Mouse (Mus musculus): ENCODE results near the gene Atf7.
"Not testable (repeated sequence)": the region's sequence is repeated elsewhere in the genome, so short reads cannot be mapped to it uniquely, and the experiment has no call there.

The Atf7 gene

GRCm38 (mm10) chr15:102620765-102621164, 4.5 kb downstream of the Atf7 start:
- DNase-seq (ENCODE audit: extremely low spot score, low read depth, low spot score): no peak

- DNase-seq (ENCODE audit: extremely low spot score, low read depth, low spot score): no peak
Observed at GRCm38 (mm10) chr15:102619486-102619885, 5.8 kb downstream of the Atf7 start.

DNA sequence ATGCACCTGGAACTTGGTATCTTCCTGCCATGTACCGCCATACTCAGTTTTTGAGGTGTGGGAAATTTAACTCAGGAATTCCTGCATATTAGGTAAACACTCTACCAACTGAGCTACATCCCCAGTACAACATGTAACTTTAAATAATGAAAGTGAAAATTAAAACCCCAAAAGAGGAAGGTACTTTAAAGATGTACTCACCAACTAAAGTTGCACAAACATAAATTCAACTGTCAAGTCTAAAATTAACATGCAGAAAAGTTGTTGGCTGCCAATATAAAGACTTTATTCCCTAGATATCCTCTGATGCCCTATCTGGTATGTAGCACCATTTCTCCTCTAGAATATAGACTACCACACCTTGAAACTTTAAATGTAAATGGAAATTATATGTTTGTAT, 7.6 kb downstream of the Atf7 start:
- DNase-seq (ENCODE audit: extremely low spot score, low read depth, low spot score): no peak

- DNase-seq (ENCODE audit: extremely low spot score, low read depth, low spot score): no peak
Observed at GRCm38 (mm10) chr15:102616174-102616573, 9.1 kb downstream of the Atf7 start.

DNA sequence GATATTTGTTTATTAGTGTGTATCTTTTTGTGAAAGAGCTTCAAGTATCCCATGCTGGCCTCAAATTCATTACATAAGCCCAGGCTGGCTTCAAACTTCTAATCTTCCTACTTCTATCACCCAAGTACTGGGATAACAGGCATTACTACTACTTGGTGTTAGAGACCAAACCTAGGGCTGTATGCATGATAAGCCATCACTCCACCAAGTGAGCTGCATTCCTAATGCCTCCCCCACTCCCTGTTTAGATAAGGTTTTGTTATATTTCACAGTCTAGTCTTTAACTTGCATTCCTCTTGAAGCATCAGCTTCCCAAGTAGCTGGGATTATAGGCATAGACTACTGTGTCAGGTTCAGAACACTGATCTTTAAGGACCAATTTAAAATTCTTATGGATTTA, 11.0 kb downstream of the Atf7 start:
- no peak for DNase-seq (ENCODE audit: extremely low spot score, low read depth, low spot score)

DNA sequence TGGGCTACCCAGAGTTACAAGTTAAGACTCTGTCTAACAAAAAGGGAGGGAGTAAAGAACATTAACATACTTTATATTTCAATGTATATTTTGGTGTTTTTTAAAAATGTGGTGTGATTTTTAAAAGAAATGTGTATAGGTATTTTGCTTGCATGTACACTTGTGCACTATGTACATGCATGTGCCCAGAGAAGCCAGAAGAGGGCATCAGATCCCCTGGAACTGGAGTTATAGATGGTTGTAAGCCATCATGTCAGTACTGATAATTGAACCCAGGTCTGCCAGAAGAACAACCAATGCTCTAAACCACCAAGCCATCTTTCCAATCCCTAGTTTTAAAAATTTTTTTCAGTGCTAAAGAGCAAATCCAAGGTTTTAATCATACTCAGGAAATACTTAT, 12.3 kb downstream of the Atf7 start:
- no peak for DNase-seq (ENCODE audit: extremely low spot score, low read depth, low spot score)

DNA sequence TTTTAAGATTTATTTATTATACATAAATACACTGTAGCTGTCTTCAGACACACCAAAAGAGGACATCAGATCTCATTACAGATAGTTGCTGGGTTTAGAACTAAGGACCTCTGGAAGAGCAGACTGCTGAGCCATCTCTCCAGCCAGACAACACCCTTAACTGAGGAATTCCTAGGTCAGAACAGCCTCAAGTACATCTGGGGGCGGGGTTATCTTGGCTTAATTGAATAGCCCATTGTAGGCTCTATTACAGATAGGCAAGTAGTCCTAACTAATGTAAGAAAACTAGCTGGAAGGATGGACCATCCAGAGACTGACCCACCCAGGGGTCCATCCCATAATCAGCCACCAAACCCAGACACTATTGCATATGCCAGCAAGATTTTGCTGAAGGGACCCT, 16.7 kb downstream of the Atf7 start:
- not testable (repeated sequence) for DNase-seq (ENCODE audit: extremely low spot score, low read depth, low spot score)

GRCm38 (mm10) chr15:102593996-102594656, 31.1 kb downstream of the Atf7 start:
- no peak for DNase-seq (ENCODE audit: extremely low spot score, low read depth, low spot score)

GRCm38 (mm10) chr15:102592674-102593073, 32.6 kb downstream of the Atf7 start:
- DNase-seq (ENCODE audit: extremely low spot score, low read depth, low spot score): no peak

- DNase-seq (ENCODE audit: extremely low spot score, low read depth, low spot score): no peak
Observed at GRCm38 (mm10) chr15:102590567-102590966, 34.7 kb downstream of the Atf7 start.

DNA sequence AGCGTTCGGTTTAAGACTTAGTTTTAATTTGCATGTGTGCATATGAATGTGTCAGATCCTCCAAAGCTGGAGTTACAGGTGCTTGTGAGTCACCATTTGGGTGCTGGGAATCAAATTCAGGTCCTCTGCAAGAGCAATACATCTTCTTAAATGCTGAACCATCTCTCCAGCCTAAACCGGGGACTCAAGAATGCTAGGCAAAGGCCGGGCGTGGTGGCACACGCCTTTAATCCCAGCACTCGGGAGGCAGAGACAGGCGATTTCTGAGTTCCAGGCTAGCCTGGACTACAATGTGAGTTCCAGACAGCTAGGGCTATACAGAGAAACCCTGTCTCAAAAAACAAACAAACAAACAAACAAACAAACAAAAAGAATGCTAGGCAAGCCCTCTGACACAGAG, 35.4 kb downstream of the Atf7 start:
- DNase-seq (ENCODE audit: extremely low spot score, low read depth, low spot score): no peak

GRCm38 (mm10) chr15:102585501-102585900, 39.8 kb downstream of the Atf7 start:
- DNase-seq (ENCODE audit: extremely low spot score, low read depth, low spot score): no peak

- DNase-seq (ENCODE audit: extremely low spot score, low read depth, low spot score): no peak
Observed at GRCm38 (mm10) chr15:102583708-102584383, 41.4 kb downstream of the Atf7 start.

DNA sequence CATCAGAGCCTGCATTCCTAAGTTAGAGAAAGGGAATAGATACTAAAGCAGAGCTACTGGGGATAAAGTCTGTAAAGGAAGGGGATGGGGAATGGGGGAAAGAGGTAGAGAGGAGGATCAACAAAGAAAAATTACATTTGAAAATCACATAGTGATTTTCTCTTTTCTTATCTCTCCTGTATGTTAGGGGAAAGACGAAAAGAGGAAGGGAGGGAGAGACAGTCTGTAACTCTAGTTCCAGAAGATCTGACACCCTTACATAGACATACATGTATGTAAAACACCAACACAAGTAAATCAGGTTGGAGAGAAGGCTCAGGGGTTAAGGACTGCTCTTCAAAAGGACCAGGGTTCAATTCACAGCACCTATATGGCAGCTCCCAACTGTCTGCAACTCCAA, 44.1 kb downstream of the Atf7 start:
- DNase-seq (ENCODE audit: extremely low spot score, low read depth, low spot score): no peak

DNA sequence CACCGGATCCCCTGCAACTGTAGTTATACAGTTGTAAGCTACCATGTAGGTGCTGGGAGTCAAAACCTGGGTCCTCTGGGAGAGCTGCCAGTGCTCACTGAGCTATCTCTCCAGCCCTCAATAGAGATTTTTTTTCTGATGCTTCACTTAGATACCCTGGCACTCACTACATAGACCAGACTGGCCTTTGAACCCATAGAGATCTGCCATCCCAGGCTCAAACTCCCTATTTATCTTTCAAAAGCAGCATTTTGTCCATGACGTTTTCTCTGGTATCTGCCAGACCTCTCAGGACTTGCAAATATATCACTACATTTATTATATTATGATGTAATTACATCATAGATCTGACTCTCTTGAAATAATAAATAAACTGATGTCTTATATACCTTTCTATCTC, 46.9 kb downstream of the Atf7 start:
- DNase-seq (ENCODE audit: extremely low spot score, low read depth, low spot score): no peak

DNA sequence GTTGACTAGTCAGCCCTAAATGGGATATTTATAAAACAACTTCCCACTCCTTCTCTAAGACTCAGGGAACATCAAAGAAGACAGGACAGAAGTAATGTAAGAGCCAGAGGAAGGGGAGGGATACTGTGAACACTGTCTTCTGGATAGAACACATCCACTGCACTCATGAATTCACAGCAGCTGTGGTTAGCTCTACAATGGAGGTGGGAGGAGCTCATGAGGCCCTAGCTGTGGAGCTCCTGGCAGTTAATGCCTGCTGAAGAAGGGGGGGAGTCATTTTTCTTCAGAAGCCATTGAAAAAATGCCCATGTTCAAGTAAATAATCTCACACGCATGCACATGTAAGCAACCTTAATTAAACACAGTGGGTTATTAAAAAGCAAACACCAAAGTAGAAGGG, 48.3 kb downstream of the Atf7 start:
- DNase-seq (ENCODE audit: extremely low spot score, low read depth, low spot score): no peak

DNA sequence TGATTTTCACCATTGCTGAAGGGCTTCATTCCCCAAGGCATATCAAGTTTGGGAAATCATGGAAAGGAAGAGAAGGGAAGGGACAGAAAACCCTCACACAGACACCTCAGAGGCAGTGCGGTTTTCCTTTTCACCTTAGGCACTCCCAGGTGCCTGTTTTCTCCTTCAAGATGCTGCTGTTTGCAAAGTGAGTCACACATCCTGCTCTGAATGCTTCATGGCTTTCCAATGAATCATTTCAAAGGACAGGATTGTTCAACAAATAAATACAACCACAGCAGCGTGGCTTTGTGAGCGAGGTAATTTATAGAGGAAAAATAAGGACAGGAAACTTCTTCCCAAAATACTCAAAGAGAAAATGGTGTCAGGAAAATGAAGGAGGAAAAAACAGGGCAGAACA, 53.2 kb downstream of the Atf7 start:
- DNase-seq (ENCODE audit: extremely low spot score, low read depth, low spot score): no peak

GRCm38 (mm10) chr15:102567849-102568248, 57.4 kb downstream of the Atf7 start:
- no peak for DNase-seq (ENCODE audit: extremely low spot score, low read depth, low spot score)

DNA sequence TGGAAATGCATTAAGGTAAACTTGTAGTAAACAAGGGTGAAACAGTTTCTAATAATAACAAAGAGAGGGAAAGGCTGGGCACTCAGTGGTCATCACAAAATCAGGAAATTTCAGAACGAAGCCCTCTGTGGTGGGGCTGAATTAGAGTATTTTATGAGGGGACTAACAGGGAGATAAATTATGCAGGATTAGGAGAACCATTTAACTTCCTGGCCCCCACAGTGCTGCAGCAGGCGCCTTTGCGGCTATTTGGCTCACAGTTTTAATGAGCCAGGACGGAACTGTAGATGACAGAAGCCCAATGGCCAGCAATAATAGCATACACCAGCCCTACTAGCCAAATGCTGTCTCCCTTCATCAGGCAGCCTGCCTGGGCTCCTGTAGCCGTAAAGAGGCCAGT, 61.6 kb downstream of the Atf7 start:
- no peak for DNase-seq (ENCODE audit: extremely low spot score, low read depth, low spot score)

GRCm38 (mm10) chr15:102563061-102563460, 62.2 kb downstream of the Atf7 start:
- DNase-seq (ENCODE audit: extremely low spot score, low read depth, low spot score): no peak

- no peak for DNase-seq (ENCODE audit: extremely low spot score, low read depth, low spot score)
Observed at GRCm38 (mm10) chr15:102562491-102562890, 62.8 kb downstream of the Atf7 start.

- no peak for DNase-seq (ENCODE audit: extremely low spot score, low read depth, low spot score)
Observed at GRCm38 (mm10) chr15:102557580-102557979, 67.7 kb downstream of the Atf7 start.

DNA sequence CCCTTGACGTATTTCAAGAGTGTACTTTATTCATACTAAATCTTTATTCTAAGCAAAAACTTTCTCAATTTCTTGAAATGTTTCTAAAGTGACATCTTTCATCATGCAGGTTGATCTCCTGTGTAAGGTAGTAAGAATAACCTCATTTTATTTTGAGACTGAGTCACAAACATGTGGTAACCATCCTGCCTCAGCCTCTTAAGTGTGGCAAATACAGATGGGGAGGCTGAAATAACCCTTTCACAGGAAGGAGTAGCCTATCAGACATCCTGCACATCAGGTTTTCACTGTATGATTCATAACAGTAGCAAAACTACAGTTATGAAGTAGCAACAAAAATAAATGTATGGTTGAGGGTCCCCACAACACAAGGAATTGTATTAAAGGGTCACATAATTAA, 69.7 kb downstream of the Atf7 start:
- no peak for DNase-seq (ENCODE audit: extremely low spot score, low read depth, low spot score)
